Mouse (Mus musculus): Measurements from ENCODE around the gene Cdc42se2. TPM values are rescaled to one million over a fixed set of nuclear protein-coding genes. Genes with fewer than 3 reads are reported as not detected.

Gene Cdc42se2
- polyA plus RNA-seq, 1 experiment from 2014 or later = 15.4 TPM

GRCm38 (mm10) chr11:54717893-54718292, 69.6 kb downstream of the Cdc42se2 start:
- Histone ChIP-seq H3K4me3 (ENCODE audit: low read depth, low read length) (no peak overlapping the region), H3K4me2 (ENCODE audit: low read depth, low read length) (no peak overlapping the region), H3K27me3 (ENCODE audit: insufficient read depth, low read length) (no peaks in the 10 kb centered on the region), H3K9ac (replicated peaks) (no peak overlapping the region), H3K9me3 (ENCODE audit: low read length) (no peaks in the 10 kb centered on the region), H3K27ac (ENCODE audit: low read depth) (no peak overlapping the region), H3K4me1 (ENCODE audit: insufficient read depth) (no peaks in the 10 kb centered on the region), H3K36me3 (replicated peaks; ENCODE audit: insufficient read depth, low read length) (peaks cover 38% of the 10 kb centered on the region)
- no peak for TF ChIP-seq CTCF (IDR thresholded peaks at IDR 0.05; ENCODE audit: low read depth)
- no peak for TF ChIP-seq EP300 (IDR thresholded peaks at IDR 0.05; ENCODE audit: low read depth)
- WGBS (ENCODE audit: insufficient replicate concordance) = 88% methylated on average over 3 of the region's 3 CpGs
- no peak for ATAC-seq
- no peak for DNase-seq

GRCm38 (mm10) chr11:54712849-54713248, 74.6 kb downstream of the Cdc42se2 start:
- Histone ChIP-seq H3K4me1 (ENCODE audit: insufficient read depth) (no peaks in the 10 kb centered on the region), H3K4me2 (ENCODE audit: low read depth, low read length) (no peak overlapping the region), H3K4me3 (ENCODE audit: low read depth, low read length) (no peak overlapping the region), H3K27ac (ENCODE audit: low read depth) (no peak overlapping the region), H3K9me3 (ENCODE audit: low read length) (no peaks in the 10 kb centered on the region), H3K36me3 (replicated peaks; ENCODE audit: insufficient read depth, low read length) (peaks cover 12% of the 10 kb centered on the region; the same call in 1 of the 2 replicates), H3K27me3 (ENCODE audit: insufficient read depth, low read length) (no peaks in the 10 kb centered on the region), H3K9ac (replicated peaks) (no peak overlapping the region)
- no peak for DNase-seq
- no peak for ATAC-seq
- no peak for TF ChIP-seq EP300 (IDR thresholded peaks at IDR 0.05; ENCODE audit: low read depth)
- no peak for TF ChIP-seq CTCF (IDR thresholded peaks at IDR 0.05; ENCODE audit: low read depth)
- WGBS (ENCODE audit: insufficient replicate concordance) = 67% methylated on average over 2 of the region's 2 CpGs

GRCm38 (mm10) chr11:54710512-54711293, 76.8 kb downstream of the Cdc42se2 start:
- H3K36me3 ChIP-seq (replicated peaks; ENCODE audit: insufficient read depth, low read length) = no peaks in the 10 kb centered on the region; the same call in 1 of the 2 replicates
- H3K4me3 ChIP-seq (ENCODE audit: low read depth, low read length) = no peak overlapping the region
- no peaks in the 10 kb centered on the region for H3K4me1 ChIP-seq (ENCODE audit: insufficient read depth)
- ATAC-seq (no peak), DNase-seq (no peak)
- no peak overlapping the region for H3K4me2 ChIP-seq (ENCODE audit: low read depth, low read length)
- no peak overlapping the region for H3K9ac ChIP-seq (replicated peaks)
- WGBS (ENCODE audit: insufficient replicate concordance) = 69% methylated on average over 4 of the region's 4 CpGs
- no peaks in the 10 kb centered on the region for H3K9me3 ChIP-seq (ENCODE audit: low read length)
- TF ChIP-seq CTCF (IDR thresholded peaks at IDR 0.05; ENCODE audit: low read depth) (no peak), EP300 (IDR thresholded peaks at IDR 0.05; ENCODE audit: low read depth) (no peak)
- H3K27ac ChIP-seq (ENCODE audit: low read depth) = no peak overlapping the region
- H3K27me3 ChIP-seq (ENCODE audit: insufficient read depth, low read length) = no peaks in the 10 kb centered on the region

DNA sequence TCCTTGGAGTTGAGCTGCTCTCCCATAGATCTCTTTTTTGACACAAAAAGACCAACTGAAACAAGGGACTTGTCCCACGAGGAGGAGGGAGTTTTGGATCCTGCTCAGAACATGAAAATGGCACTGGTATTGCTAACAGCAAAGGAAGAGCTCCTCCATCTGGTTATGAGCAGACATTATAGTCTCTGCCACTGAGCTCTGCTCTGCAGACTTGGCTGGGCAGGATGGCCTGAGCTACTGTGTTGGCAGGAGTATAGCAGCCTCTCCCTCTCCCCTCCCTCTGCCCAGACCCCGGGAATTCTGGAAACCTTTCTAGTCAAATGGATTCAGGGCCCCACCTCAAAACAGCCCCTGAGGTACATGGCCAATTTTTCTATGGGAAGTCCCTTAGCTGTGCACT, 77.8 kb downstream of the Cdc42se2 start:
- TF ChIP-seq EP300 (IDR thresholded peaks at IDR 0.05; ENCODE audit: low read depth) (no peak), CTCF (IDR thresholded peaks at IDR 0.05; ENCODE audit: low read depth) (no peak)
- Histone ChIP-seq H3K27ac (ENCODE audit: low read depth) (no peak overlapping the region), H3K9me3 (ENCODE audit: low read length) (no peaks in the 10 kb centered on the region), H3K9ac (replicated peaks) (no peak overlapping the region), H3K4me2 (ENCODE audit: low read depth, low read length) (no peak overlapping the region), H3K36me3 (replicated peaks; ENCODE audit: insufficient read depth, low read length) (no peaks in the 10 kb centered on the region), H3K4me1 (ENCODE audit: insufficient read depth) (no peaks in the 10 kb centered on the region), H3K27me3 (ENCODE audit: insufficient read depth, low read length) (no peaks in the 10 kb centered on the region), H3K4me3 (ENCODE audit: low read depth, low read length) (no peak overlapping the region)
- ATAC-seq (no peak), DNase-seq (no peak)
- 63% methylated on average over 2 of the region's 2 CpGs for WGBS (ENCODE audit: insufficient replicate concordance)

- Histone ChIP-seq H3K4me2 (ENCODE audit: low read depth, low read length) (no peak overlapping the region), H3K36me3 (replicated peaks; ENCODE audit: insufficient read depth, low read length) (no peaks in the 10 kb centered on the region), H3K27me3 (ENCODE audit: insufficient read depth, low read length) (no peaks in the 10 kb centered on the region), H3K27ac (ENCODE audit: low read depth) (no peak overlapping the region), H3K4me3 (ENCODE audit: low read depth, low read length) (no peak overlapping the region), H3K9me3 (ENCODE audit: low read length) (no peaks in the 10 kb centered on the region), H3K4me1 (ENCODE audit: insufficient read depth) (no peaks in the 10 kb centered on the region), H3K9ac (replicated peaks) (no peak overlapping the region)
- TF ChIP-seq CTCF (IDR thresholded peaks at IDR 0.05; ENCODE audit: low read depth) (no peak), EP300 (IDR thresholded peaks at IDR 0.05; ENCODE audit: low read depth) (no peak)
- DNase-seq (no peak), ATAC-seq (no peak)
- 74% methylated on average over 2 of the region's 2 CpGs for WGBS (ENCODE audit: insufficient replicate concordance)
Measured at GRCm38 (mm10) chr11:54708153-54708552, 79.3 kb downstream of the Cdc42se2 start.

GRCm38 (mm10) chr11:54703306-54703705, 84.2 kb downstream of the Cdc42se2 start:
- TF ChIP-seq EP300 (IDR thresholded peaks at IDR 0.05; ENCODE audit: low read depth) (no peak), CTCF (IDR thresholded peaks at IDR 0.05; ENCODE audit: low read depth) (peak; percentile 81)
- peak; percentile 78 for DNase-seq
- peak; percentile 31; the same call in 1 of the 2 replicates for ATAC-seq
- no peak overlapping the region for H3K4me3 ChIP-seq (ENCODE audit: low read depth, low read length)
- no peaks in the 10 kb centered on the region for H3K27me3 ChIP-seq (ENCODE audit: insufficient read depth, low read length)
- H3K36me3 ChIP-seq (replicated peaks; ENCODE audit: insufficient read depth, low read length) = 0 out of 2 replicates have a peak, but pooled peaks cover 3% of the 10 kb centered on the region
- no peaks in the 10 kb centered on the region for H3K4me1 ChIP-seq (ENCODE audit: insufficient read depth)
- no peak overlapping the region for H3K27ac ChIP-seq (ENCODE audit: low read depth)
- H3K4me2 ChIP-seq (ENCODE audit: low read depth, low read length) = no peak overlapping the region
- 40% methylated on average over 4 of the region's 4 CpGs for WGBS (ENCODE audit: insufficient replicate concordance)
- H3K9ac ChIP-seq (replicated peaks) = no peak overlapping the region
- no peaks in the 10 kb centered on the region for H3K9me3 ChIP-seq (ENCODE audit: low read length)

Measured in liver, postnatal 0 days (tissue).